Mouse (Mus musculus): ENCODE data around the gene Galnt7. TPM values are rescaled to one million over a fixed set of nuclear protein-coding genes. Genes with fewer than 3 reads are reported as not detected.

The Galnt7 gene
- polyA plus RNA-seq, 1 experiment from 2014 or later, result 10.0 TPM

DNA sequence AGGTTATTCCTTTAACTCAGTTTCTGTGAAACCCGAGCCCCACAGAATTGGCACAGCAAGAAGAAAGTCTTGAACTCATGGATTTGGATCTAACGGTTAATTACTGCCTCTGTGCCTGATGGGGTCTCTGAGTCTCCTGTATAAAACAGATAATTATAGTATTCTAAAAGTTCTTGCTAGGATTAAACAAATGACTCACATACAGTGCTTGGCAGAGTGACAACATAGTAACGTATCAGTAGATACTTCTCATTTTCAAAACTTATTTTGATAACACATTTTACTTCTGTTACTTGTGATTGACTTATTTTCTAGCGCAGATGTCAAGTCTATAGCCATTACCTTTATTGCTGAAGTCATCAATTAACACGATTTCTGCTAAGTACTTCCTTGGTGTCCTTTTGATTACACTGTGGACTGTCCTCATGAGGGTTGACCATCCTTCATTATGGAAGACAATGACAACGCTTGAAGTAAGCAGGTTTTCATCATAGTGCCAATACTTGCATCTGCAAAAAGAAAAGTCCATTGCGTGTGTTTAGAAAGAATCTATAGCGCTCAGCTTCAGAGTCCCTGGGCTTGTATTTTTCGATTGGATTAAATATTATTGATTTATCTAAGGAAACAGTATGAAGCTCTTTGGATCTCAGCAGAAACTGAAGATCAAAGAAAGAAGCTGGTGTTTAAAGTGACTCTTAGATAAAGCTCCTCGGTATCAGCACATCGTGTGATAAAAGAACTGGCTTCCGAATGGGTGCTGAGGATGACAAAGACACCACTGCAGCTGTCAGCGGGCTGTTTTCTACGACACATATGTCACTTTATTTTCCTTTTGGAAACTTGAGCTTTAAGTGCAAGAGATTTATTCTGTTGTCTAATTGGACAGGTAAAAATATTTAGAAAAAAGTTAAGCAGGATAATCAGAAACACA, 100.5 kb downstream of the Galnt7 start:
- no peak for ATAC-seq
- Histone ChIP-seq H3K4me1 (no peaks in the 10 kb centered on the region), H3K9ac (no peak overlapping the region), H3K9me3 (replicated peaks) (no peaks in the 10 kb centered on the region), H3K4me2 (no peak overlapping the region), H3K27me3 (replicated peaks) (no peaks in the 10 kb centered on the region), H3K4me3 (no peak overlapping the region), H3K27ac (no peak overlapping the region), H3K36me3 (peaks cover 2% of the 10 kb centered on the region; the same call in 1 of the 2 replicates)
- WGBS (ENCODE audit: insufficient replicate concordance), result 76% methylated on average over 14 of the region's 14 CpGs

DNA sequence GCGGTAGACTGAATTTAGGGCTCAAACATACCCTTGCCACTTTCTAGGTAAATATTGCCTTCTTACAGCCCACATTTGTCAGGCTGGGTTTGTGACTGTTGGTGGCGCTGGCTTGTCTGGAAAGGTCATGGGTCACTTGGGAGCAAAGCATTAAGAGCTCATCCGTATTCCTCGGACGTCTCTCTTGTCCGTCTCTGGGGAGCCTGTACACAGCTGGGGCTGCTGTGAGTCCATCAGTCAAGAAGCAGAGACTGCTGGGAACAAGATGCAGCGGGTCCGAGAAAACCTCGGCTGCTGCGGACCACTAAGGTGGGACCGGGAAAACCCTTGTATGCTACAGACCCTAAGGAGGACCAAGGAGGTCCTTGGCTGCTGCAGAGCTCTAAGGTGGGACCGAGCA, 105.3 kb downstream of the Galnt7 start:
- Histone ChIP-seq H3K9ac (no peak overlapping the region), H3K4me1 (no peaks in the 10 kb centered on the region), H3K27me3 (replicated peaks) (no peaks in the 10 kb centered on the region), H3K27ac (no peak overlapping the region), H3K9me3 (replicated peaks) (no peaks in the 10 kb centered on the region), H3K36me3 (peaks cover 2% of the 10 kb centered on the region; the same call in 1 of the 2 replicates), H3K4me2 (no peak overlapping the region), H3K4me3 (no peak overlapping the region)
- no peak for ATAC-seq
- WGBS (ENCODE audit: insufficient replicate concordance), result 83% methylated on average over 12 of the region's 12 CpGs

DNA sequence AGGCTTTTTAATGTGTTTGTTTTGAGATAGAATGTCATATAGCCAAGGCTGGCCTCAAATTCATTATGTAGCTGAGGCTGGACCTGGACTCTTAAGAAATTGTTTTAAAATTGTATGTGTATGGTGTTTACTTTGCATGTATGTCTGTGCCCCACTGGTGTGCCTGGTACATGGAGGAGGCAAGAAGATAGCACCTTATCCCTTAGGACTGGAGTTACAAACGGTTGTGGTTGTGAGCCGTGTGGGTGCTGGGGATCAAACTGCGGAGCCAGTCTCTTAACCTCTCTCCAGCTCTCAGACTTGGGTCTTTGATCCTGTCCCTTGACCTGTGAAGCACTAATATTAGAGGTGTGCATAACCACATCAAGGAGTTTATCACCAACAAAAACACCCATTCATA, 106.0 kb downstream of the Galnt7 start:
- no peaks in the 10 kb centered on the region for H3K4me1 ChIP-seq
- H3K4me3 ChIP-seq, result no peak overlapping the region
- ATAC-seq, result no peak
- peaks cover 2% of the 10 kb centered on the region; the same call in 1 of the 2 replicates for H3K36me3 ChIP-seq
- H3K27ac ChIP-seq, result no peak overlapping the region
- H3K4me2 ChIP-seq, result no peak overlapping the region
- WGBS (ENCODE audit: insufficient replicate concordance), result 89% methylated on average over 3 of the region's 3 CpGs
- no peaks in the 10 kb centered on the region for H3K9me3 ChIP-seq (replicated peaks)
- H3K27me3 ChIP-seq (replicated peaks), result no peaks in the 10 kb centered on the region
- no peak overlapping the region for H3K9ac ChIP-seq

DNA sequence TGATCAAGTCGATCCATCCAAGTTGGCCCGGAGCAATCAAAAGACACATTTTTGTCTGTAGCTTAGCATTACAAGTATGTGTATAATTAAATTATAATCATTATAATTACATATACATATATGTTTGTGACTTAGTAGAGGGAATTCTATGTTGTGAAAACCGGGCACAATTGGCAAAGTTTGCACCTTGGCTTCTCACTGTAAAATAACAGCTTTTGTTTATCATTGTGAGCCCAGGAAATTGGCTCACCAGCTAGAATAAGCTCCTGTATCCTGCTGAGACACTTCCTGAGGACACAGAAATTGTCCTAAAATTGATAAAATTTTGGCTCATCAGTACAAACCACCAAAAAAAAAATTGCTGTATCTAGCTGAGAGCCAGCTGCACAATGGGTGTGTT, 106.4 kb downstream of the Galnt7 start:
- Histone ChIP-seq H3K9me3 (replicated peaks) (no peaks in the 10 kb centered on the region), H3K27ac (no peak overlapping the region), H3K36me3 (no peaks in the 10 kb centered on the region; the same call in 1 of the 2 replicates), H3K4me3 (no peak overlapping the region), H3K4me1 (no peaks in the 10 kb centered on the region), H3K27me3 (replicated peaks) (no peaks in the 10 kb centered on the region), H3K4me2 (no peak overlapping the region), H3K9ac (no peak overlapping the region)
- ATAC-seq, result no peak
- 79% methylated on average over 3 of the region's 3 CpGs for WGBS (ENCODE audit: insufficient replicate concordance)

DNA sequence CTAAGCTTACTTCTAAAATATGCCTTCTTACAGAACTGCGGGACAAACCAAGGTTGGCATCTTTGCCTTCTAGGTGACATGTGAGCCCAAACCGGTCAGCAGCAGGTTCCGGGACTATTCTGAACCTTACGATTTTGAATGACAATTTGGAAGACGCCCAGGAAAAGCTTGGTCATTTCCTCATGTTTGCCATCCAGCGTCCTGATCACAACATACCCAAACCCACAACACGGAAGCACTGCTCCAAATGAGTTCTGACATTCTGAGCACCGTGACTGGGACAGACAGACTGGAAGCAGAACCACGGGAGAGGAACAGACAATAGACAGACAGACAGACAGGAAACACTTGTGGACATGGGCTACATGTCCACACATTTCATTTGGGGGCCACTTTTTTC, 111.4 kb downstream of the Galnt7 start:
- H3K4me1 ChIP-seq, result no peaks in the 10 kb centered on the region
- H3K9me3 ChIP-seq (replicated peaks), result no peaks in the 10 kb centered on the region
- peaks cover 2% of the 10 kb centered on the region for H3K36me3 ChIP-seq
- no peak for ATAC-seq
- no peak overlapping the region for H3K4me2 ChIP-seq
- H3K4me3 ChIP-seq, result no peak overlapping the region
- no peaks in the 10 kb centered on the region for H3K27me3 ChIP-seq (replicated peaks)
- no peak overlapping the region for H3K9ac ChIP-seq
- H3K27ac ChIP-seq, result no peak overlapping the region
- WGBS (ENCODE audit: insufficient replicate concordance), result 61% methylated on average over 9 of the region's 9 CpGs

DNA sequence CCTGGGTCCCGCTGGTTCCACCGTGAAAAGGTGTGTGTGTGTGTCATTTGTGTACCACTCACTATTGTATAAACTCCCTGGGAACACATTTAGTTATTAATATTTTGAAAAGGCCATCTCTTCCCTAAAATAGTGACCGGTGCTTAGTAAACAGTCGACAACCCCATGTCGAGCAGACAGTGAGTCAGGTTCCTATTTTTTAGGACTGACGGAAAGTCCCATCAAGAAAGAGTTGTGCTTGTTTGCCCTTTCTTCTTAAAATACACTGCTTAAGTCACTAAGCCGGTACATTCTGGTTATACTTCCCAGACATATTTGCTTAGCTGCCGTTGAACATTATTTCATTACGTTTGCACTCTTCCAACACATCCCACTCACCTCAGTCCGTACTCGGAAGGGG, 111.9 kb downstream of the Galnt7 start:
- H3K4me3 ChIP-seq, result no peak overlapping the region
- no peak for ATAC-seq

DNA sequence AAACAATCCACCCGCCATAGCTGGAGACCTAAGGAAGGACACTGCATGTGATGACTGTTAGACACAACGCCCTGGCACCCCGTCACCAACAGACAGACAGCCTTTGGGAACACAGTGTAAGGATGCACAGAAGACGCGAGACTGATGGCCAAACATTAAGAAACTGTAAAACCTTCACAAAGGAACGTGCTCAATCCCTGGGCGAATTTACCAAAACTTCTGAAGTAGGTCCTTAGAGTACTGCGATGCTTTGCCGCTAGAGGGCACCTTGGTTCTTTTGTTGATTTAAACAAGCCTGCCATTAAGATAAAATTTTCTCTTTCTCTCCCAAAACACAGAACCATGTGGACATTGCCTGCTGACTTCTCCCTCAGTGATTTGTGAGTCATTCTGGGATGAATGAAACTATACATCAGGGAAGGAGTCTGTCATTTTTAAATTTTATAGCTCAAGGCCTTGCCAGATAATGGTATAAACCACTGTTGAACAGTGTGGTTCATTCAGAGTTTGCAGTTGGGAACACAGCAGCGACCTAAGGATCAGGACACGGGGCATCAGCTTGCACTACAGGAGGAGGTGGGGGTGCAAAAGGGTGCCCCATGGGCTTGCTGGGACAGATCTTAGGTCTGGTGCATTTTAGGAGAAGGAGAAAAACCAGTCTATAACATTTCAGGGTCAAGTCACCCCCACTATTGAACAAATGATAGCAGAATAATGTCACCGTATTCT, 112.6 kb downstream of the Galnt7 start:
- Histone ChIP-seq H3K36me3 (peaks cover 13% of the 10 kb centered on the region), H3K27ac (no peak overlapping the region), H3K4me1 (no peaks in the 10 kb centered on the region), H3K4me3 (no peak overlapping the region), H3K4me2 (no peak overlapping the region), H3K9me3 (replicated peaks) (no peaks in the 10 kb centered on the region), H3K9ac (no peak overlapping the region), H3K27me3 (replicated peaks) (no peaks in the 10 kb centered on the region)
- ATAC-seq, result no peak
- WGBS (ENCODE audit: insufficient replicate concordance), result 44% methylated on average over 12 of the region's 12 CpGs

More for the DNA sequence above, 111.9 kb downstream of the Galnt7 start:
- WGBS (ENCODE audit: insufficient replicate concordance), result 84% methylated on average over 11 of the region's 11 CpGs
- H3K4me2 ChIP-seq, result no peak overlapping the region
- no peaks in the 10 kb centered on the region for H3K27me3 ChIP-seq (replicated peaks)
- H3K4me1 ChIP-seq, result no peaks in the 10 kb centered on the region
- no peak overlapping the region for H3K9ac ChIP-seq
- H3K27ac ChIP-seq, result no peak overlapping the region
- H3K36me3 ChIP-seq, result peaks cover 7% of the 10 kb centered on the region
- no peaks in the 10 kb centered on the region for H3K9me3 ChIP-seq (replicated peaks)

DNA sequence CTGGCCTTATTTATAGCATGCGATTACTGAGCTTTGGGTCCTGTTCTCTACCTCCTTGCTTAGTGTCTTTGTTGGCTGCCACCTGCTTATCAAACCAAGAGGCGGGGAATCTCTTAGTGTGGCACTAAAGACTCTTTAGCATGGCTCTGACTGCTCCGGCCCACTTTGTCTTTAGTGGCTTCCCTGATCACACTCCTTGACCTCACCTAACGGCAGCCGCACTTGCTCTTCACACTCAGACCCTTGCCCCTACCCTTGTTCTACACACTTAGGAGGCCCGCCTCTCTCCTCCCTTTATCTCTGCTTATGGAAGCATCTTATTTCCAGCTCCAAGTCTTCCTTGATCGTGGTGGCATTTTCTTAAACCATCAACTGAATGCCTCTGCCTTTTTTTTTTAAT, 114.2 kb downstream of the Galnt7 start:
- Histone ChIP-seq H3K4me2 (no peak overlapping the region), H3K27me3 (replicated peaks) (no peaks in the 10 kb centered on the region), H3K36me3 (peaks cover 23% of the 10 kb centered on the region), H3K9me3 (replicated peaks) (no peaks in the 10 kb centered on the region), H3K9ac (no peak overlapping the region), H3K4me1 (no peaks in the 10 kb centered on the region), H3K4me3 (no peak overlapping the region), H3K27ac (no peak overlapping the region)
- 75% methylated on average over 7 of the region's 7 CpGs for WGBS (ENCODE audit: insufficient replicate concordance)
- ATAC-seq, result no peak

DNA sequence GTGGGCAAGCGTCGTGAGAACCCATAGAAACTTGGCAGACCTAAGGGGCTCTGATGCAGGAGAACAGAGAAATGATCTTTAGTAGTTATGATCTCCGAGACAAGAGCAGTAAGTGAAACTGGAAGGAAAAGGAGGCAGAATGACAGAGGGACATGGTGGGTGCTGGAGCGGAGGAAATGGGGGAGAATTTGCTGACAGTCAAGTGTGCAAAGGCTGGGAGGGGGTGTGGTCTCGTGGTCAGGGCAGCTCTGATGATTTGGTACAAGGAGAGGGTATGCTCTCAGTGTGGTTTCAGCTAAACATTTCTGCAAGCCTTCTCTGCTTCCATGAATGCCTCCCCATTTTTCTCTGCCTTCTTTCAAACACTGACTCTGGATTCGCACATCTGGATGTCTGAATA, 116.7 kb downstream of the Galnt7 start:
- Histone ChIP-seq H3K4me3 (no peak overlapping the region), H3K27me3 (replicated peaks) (no peaks in the 10 kb centered on the region), H3K36me3 (peaks cover 28% of the 10 kb centered on the region), H3K27ac (no peak overlapping the region), H3K4me2 (no peak overlapping the region), H3K4me1 (no peaks in the 10 kb centered on the region), H3K9ac (no peak overlapping the region), H3K9me3 (replicated peaks) (no peaks in the 10 kb centered on the region)
- ATAC-seq, result no peak
- WGBS (ENCODE audit: insufficient replicate concordance), result 81% methylated on average over 6 of the region's 6 CpGs

DNA sequence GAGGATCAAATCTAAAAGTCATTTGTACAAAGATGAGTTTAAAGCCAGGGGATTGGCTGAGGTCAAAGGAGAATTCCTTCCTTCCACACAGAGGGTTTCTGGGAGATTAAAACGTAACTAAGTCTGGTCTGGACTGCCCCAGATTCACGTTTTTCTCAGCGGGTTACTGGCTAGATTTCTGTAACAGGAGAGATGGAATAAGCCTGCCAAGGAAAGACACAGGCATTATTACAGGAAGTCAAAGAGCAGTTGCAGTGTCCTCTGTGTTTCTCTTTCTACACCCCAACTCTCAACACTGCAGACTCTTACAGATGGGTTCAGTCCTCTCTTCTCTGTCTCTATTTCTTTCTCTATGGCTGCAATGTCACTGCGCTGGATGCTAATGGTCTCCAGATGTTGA, 118.3 kb downstream of the Galnt7 start:
- no peak overlapping the region for H3K4me2 ChIP-seq
- H3K27ac ChIP-seq, result no peak overlapping the region
- peaks cover 28% of the 10 kb centered on the region for H3K36me3 ChIP-seq
- H3K4me1 ChIP-seq, result peaks cover 5% of the 10 kb centered on the region; the same call in 1 of the 2 replicates
- WGBS (ENCODE audit: insufficient replicate concordance), result 61% methylated on average over 4 of the region's 4 CpGs
- no peaks in the 10 kb centered on the region for H3K27me3 ChIP-seq (replicated peaks)
- H3K9ac ChIP-seq, result no peak overlapping the region
- no peak for ATAC-seq
- no peaks in the 10 kb centered on the region for H3K9me3 ChIP-seq (replicated peaks)
- no peak overlapping the region for H3K4me3 ChIP-seq

DNA sequence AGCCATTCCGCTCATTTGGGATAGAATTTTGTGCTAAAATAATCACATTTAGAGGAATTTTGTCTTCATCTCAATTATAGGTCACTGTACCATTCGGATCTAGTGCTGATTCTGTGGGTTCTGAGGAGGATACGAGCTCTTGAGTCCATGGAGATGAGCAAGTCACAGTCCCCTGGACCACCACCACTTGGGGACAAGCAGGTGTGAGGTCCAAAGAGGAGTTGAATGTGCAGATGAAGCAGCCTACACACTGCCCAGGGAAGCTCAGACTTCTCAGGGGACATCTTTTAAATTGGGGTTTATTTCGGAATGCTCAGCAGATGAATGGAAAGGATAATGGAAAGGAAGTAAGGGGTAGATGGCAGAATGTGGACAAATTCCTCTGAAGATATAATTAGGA, 119.7 kb downstream of the Galnt7 start:
- no peak overlapping the region for H3K4me2 ChIP-seq
- no peak overlapping the region for H3K27ac ChIP-seq
- no peak for ATAC-seq
- H3K36me3 ChIP-seq, result peaks cover 28% of the 10 kb centered on the region
- H3K27me3 ChIP-seq (replicated peaks), result no peaks in the 10 kb centered on the region
- WGBS (ENCODE audit: insufficient replicate concordance), result 79% methylated on average over 4 of the region's 4 CpGs
- H3K9ac ChIP-seq, result no peak overlapping the region
- H3K4me3 ChIP-seq, result no peak overlapping the region
- H3K9me3 ChIP-seq (replicated peaks), result no peaks in the 10 kb centered on the region
- H3K4me1 ChIP-seq, result peaks cover 5% of the 10 kb centered on the region; the same call in 1 of the 2 replicates

DNA sequence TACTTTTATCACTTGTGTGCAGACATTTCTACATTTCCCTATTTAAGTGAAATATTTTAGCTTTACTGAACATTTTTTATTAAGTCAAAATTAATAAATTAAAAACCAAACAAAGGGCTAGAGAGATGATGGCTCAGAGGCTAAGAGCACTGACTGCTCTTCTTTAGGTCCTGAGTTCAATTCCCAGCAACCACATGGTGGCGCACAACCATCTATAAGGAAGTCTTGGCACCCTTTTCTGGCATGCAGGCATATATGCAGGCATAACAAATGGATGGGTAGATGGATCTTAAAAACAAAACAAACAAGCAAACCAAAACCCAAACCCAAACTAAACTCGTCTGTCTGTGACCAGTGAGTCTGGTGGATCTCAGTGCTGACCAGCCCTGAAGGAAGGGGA, 120.6 kb downstream of the Galnt7 start:
- Histone ChIP-seq H3K4me2 (no peak overlapping the region), H3K4me3 (no peak overlapping the region), H3K27me3 (replicated peaks) (no peaks in the 10 kb centered on the region), H3K36me3 (peaks cover 30% of the 10 kb centered on the region), H3K27ac (no peak overlapping the region), H3K9ac (no peak overlapping the region), H3K9me3 (replicated peaks) (no peaks in the 10 kb centered on the region), H3K4me1 (peaks cover 5% of the 10 kb centered on the region; the same call in 1 of the 2 replicates)
- 51% methylated on average over 2 of the region's 2 CpGs for WGBS (ENCODE audit: insufficient replicate concordance)
- no peak for ATAC-seq

Data from liver, embryonic 12.5 days (tissue).